Mouse (Mus musculus) kidney, adult 2 months (tissue): Measurements from ENCODE around the gene Aspdh. TPM values are rescaled to one million over a fixed set of nuclear protein-coding genes. Genes with fewer than 3 reads are reported as not detected.

Source experiments
- DNase-seq: peaks from one replicate; pipeline ENCODE4 v3.0.0; 2021
- H3K27ac ChIP-seq: fragments of 200-500 bp; 2 replicates; pipeline ENCODE4 v1.5.1; 2012; ENCODE audit warnings: low read depth, low read length, control low read depth, inconsistent platforms; ENCODE audit not compliant: insufficient read depth
- H3K27me3 ChIP-seq: fragments of 200-500 bp; replicated peaks from 2 replicates; pipeline ENCODE4 v1.6.1; 2012; ENCODE audit warnings: mild to moderate bottlenecking, moderate library complexity, low read length, inconsistent platforms; ENCODE audit not compliant: control insufficient read depth, insufficient read depth
- H3K36me3 ChIP-seq: fragments of 200-500 bp; 2 replicates; pipeline ENCODE4 v1.6.1; 2012; ENCODE audit warnings: mild to moderate bottlenecking, moderate library complexity, low read length, inconsistent platforms; ENCODE audit not compliant: control insufficient read depth, insufficient read depth
- H3K4me1 ChIP-seq: fragments of 200-500 bp; 2 replicates; pipeline ENCODE4 v1.6.1; 2011; ENCODE audit warnings: low read length; ENCODE audit not compliant: control insufficient read depth, insufficient read depth
- H3K4me3 ChIP-seq: fragments of 200-500 bp; 2 replicates; pipeline ENCODE4 v1.5.1; 2011; ENCODE audit warnings: mild to moderate bottlenecking, low read depth, low read length, control low read depth; ENCODE audit not compliant: insufficient read depth
- CTCF ChIP-seq: fragments of 200-500 bp; conservative IDR thresholded peaks from 2 replicates; pipeline ENCODE4 v1.5.1; 2011; ENCODE audit warnings: low read depth, mild to moderate bottlenecking, control low read depth, low read length, moderate library complexity, mixed read lengths; ENCODE audit not compliant: insufficient read depth, insufficient read length
- POLR2A ChIP-seq: fragments of 200-500 bp; IDR thresholded peaks from one replicate; pipeline ENCODE4 v1.6.1; 2011; ENCODE audit warnings: low read depth, low read length, control low read depth
- WGBS: fragments of 180-500 bp; shearing (Covaris S2); methylation state at CpG from one replicate; pipeline ENCODE4 v1.1.7; 2018; 5-methylcytosine and 5-hydroxymethylcytosine counted together
- polyA plus RNA-seq: library from polyadenylated mRNA; depleted of rRNA; stranded (reverse); fragments of >200 nt; gene quantifications from 2 replicates; pipeline ENCODE4 v1.2.3, GENCODE M21; 2012

The Aspdh gene
- polyA plus RNA-seq, 1 experiment = 224 TPM

DNA sequence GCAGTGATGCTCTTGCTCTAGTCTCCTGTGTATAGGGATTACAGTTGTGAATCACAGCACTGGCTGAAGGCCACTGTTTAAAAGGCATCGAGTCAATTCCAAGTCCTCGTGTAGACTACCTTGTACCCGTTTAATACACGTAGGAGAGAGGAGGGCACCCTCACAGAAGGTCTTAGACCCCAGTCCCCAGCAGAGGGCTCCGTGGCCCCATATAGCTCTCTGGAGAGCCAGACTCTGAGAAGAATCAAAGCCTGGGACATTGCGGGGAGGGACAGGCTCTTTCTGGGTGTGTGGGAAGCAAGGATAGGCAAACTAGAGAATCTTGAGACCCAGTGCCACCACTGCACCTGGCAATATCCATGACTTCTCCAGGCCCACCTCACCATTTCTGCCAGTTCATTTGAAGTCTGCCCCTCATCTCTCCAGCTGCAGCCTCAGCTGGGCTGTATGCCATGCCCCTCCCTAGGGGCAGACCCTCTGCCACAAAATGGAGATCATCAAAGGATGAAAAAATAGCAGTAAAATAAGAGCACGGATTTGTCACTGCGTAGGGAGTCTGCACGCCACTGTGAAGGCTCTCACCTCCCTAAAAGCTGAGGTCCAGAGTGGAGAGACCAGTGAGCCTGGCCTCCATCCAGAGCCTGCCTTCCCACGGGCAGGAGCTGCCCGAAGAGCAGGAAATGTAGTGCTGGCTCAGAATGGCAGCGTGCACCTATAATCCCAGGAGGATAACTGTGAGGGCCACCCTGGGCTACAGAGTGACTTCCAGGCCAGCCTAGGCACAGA is 18.9 kb upstream of the Aspdh start:
- no peak for TF ChIP-seq POLR2A
- peak; percentile 15; the same call in 1 of the 2 replicates for TF ChIP-seq CTCF
- DNase-seq = no peak
- no peaks in the 10 kb centered on the region for H3K27me3 ChIP-seq
- H3K4me3 ChIP-seq = no peak overlapping the region
- H3K4me1 ChIP-seq = no peaks in the 10 kb centered on the region
- H3K27ac ChIP-seq = no peak overlapping the region
- no peaks in the 10 kb centered on the region for H3K36me3 ChIP-seq
- WGBS = 41% methylated on average over 12 of the region's 12 CpGs

DNA sequence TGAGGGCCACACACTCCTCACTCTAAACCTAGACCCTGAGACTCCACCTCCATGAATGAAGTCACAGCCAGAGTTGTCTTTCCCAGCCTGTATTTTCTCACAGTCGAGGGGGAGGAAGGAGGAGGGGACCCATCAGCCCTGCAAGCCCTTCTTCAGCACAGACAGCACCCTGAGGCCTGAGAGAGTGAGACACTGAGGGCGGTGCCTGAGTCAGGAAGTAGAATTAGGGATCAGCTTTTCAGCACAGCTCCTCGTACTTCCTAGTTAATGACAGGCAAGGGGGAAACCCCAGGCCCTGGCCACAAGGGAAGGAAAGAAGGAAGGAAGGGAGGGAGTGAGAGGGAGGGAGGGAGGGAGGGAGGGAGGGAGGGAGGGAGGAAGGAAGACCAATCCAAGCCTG is 11.9 kb upstream of the Aspdh start:
- H3K4me1 ChIP-seq = no peaks in the 10 kb centered on the region
- 14% methylated on average over 3 of the region's 3 CpGs for WGBS
- H3K36me3 ChIP-seq = no peaks in the 10 kb centered on the region
- TF ChIP-seq POLR2A (no peak), CTCF (no peak)
- H3K27ac ChIP-seq = no peak overlapping the region
- H3K27me3 ChIP-seq = no peaks in the 10 kb centered on the region
- no peak for DNase-seq
- no peak overlapping the region for H3K4me3 ChIP-seq

DNA sequence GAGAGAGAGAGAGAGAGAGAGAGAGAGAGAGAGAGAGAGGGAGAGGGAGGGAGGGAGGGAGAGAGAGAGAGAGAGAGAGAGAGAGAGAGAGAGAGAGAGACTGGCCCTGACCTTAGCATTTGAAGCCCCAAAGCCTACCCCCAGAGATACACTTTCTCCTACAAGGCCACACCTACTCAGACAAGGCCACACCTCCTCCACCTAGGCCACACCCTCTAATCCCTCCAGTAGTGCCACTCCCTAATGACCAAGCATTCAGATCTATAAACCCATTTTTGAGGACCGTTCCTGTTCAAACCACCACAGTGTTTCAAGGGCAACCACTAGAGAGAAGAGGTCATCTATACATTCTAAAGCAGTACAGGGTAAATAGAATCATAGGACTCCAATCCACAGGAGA is 8.9 kb upstream of the Aspdh start:
- Histone ChIP-seq H3K36me3 (no peaks in the 10 kb centered on the region), H3K4me3 (no peak overlapping the region), H3K27me3 (no peaks in the 10 kb centered on the region), H3K4me1 (no peaks in the 10 kb centered on the region), H3K27ac (no peak overlapping the region)
- WGBS = 89% methylated on average over 1 of the region's 1 CpGs
- TF ChIP-seq POLR2A = no peak
- no peak for TF ChIP-seq CTCF
- DNase-seq = no peak

DNA sequence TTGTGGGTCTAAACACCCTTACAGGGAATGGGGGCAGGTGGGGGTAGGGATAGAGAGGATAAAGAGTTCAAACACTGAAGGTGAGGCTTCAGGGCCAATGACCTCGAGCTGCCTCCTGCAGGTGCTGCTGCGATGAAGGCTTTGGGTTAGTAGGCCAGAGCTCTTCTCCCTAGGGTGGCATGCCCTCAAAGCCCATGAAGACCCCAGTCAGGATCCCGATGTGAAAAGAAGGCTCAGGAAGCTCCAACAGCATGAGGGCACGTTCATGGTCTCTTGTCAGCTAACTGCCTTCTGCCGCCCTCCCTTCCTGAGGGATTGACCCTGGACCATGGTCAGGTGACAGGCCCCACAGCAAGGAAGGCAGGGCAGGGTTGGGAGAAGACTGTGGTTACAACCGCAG is 5.1 kb upstream of the Aspdh start:
- H3K36me3 ChIP-seq = no peaks in the 10 kb centered on the region
- no peak for DNase-seq
- TF ChIP-seq POLR2A (no peak), CTCF (no peak)
- H3K27me3 ChIP-seq = no peaks in the 10 kb centered on the region
- H3K4me1 ChIP-seq = no peaks in the 10 kb centered on the region
- H3K4me3 ChIP-seq = no peak overlapping the region
- no peak overlapping the region for H3K27ac ChIP-seq
- 57% methylated on average over 6 of the region's 6 CpGs for WGBS

DNA sequence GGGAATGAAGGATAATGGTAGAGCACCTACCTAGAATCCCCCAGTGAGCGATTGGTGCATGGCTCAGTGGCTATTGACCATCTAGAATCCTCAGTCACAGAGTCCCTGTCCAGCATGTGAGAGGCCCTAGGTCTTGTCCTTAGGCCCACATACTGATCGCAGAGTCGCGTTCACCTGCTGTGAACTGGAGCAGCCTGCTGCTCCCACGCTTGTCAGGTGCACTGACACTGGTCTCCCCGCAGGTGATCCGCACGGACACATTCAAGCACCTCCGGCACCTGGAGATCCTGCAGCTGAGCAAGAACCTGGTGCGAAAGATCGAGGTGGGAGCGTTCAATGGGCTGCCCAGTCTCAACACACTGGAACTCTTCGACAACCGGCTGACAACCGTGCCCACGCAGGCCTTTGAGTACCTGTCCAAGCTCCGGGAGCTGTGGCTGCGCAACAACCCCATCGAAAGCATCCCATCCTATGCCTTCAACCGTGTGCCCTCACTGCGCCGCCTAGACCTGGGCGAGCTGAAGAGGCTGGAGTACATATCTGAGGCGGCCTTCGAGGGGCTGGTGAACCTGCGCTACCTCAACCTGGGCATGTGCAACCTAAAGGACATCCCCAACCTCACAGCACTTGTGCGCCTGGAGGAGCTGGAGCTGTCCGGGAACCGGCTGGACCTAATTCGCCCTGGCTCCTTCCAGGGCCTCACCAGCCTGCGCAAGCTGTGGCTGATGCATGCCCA is 4.3 kb upstream of the Aspdh start:
- H3K4me3 ChIP-seq = no peak overlapping the region
- no peak for DNase-seq
- TF ChIP-seq POLR2A (no peak), CTCF (no peak)
- H3K27ac ChIP-seq = no peak overlapping the region
- no peaks in the 10 kb centered on the region for H3K4me1 ChIP-seq
- no peaks in the 10 kb centered on the region for H3K27me3 ChIP-seq
- WGBS = 73% methylated on average over 31 of the region's 31 CpGs
- no peaks in the 10 kb centered on the region for H3K36me3 ChIP-seq

DNA sequence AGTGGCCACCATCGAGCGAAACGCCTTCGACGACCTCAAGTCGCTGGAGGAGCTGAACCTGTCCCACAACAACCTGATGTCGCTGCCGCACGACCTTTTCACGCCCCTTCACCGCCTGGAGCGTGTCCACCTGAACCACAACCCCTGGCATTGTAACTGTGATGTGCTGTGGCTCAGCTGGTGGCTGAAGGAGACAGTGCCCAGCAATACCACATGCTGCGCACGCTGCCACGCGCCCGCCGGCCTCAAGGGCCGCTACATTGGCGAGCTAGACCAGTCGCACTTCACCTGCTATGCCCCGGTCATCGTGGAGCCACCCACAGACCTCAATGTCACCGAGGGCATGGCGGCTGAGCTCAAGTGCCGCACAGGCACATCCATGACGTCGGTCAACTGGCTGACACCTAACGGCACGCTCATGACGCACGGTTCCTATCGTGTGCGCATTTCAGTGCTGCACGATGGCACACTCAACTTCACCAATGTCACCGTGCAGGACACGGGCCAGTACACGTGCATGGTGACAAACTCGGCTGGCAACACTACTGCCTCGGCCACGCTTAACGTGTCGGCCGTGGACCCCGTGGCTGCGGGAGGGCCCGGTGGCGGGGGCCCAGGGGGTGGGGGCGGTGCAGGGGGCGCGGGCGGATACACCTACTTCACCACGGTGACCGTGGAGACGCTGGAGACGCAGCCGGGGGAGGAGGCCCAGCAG is 3.5 kb upstream of the Aspdh start:
- Histone ChIP-seq H3K36me3 (no peaks in the 10 kb centered on the region), H3K4me1 (no peaks in the 10 kb centered on the region), H3K4me3 (no peak overlapping the region), H3K27ac (no peak overlapping the region), H3K27me3 (no peaks in the 10 kb centered on the region)
- TF ChIP-seq POLR2A (no peak), CTCF (no peak)
- no peak for DNase-seq
- 48% methylated on average over 57 of the region's 57 CpGs for WGBS
